Mouse (Mus musculus): ENCODE data around the gene Ric8a.

Ric8a gene

GRCm38 (mm10) chr7:140856785-140857549, at the start of gene Ric8a:
TSS of gene Ric8a (plus strand) at chr7:140856957.
- DNase-seq (ENCODE audit: low spot score), result peak; percentile 90

DNA sequence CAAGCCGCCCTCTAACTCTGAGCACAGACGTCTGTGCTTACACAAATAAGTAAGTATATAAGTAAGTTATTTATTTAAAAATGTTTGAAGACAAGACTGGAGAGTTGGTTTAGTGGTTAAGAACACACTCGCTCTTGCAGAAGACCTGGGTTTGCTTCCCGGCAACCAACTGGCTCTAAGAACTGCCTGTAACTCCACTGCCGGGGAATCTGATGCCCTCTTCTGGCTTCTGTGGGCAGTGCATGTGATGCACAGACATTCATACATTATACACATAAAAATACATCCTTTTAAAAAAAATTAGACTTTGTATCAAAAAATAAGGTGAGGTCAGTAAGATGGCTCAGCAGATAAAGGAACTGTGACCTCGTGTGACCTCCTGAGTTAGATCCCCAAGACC, 46.3 kb upstream of the Ric8a start:
- DNase-seq (ENCODE audit: low spot score), result no peak

DNA sequence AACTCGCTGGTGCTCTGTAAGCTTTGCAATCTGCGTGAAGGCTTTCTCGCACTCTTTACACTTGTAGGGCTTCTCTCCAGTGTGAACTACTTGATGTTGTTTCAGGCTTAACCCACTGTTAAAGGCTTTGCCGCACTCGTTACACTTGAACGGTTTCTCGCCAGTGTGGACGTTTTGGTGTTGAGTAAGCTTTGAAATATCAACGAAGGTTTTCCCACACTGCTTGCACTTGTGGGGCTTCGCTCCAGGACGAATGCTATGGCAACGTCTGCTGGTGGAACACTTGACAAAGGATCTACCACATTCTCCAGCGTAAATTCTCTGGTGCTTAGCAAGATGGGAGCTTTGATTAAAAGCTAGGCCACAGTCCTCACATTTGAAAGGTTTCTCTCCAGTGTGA, 45.0 kb upstream of the Ric8a start:
- DNase-seq (ENCODE audit: low spot score), result no peak

DNA sequence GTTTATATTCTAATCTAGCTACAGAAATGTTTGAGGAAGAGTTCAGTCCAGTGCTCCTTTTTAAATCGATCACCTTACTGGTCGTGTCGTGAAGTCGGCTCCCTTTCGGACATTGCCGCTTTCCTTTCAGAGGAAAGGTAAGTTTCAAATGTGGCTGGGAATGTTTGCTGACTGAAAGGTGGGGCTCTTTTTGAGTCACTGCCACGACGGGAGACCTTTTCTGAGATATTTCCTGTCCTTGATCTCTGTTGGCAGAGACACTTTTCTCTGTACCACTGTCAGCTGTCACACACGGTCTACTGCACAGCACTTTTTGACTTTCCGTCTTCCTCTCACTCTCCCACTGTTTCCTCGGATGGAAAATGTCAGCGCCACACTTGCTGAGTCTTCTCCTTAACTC, 43.9 kb upstream of the Ric8a start:
- DNase-seq (ENCODE audit: low spot score), result no peak

- peak; percentile 22 for DNase-seq (ENCODE audit: low spot score)
These were observed 36.6 kb upstream of the Ric8a start for GRCm38 (mm10) chr7:140820173-140820572.

GRCm38 (mm10) chr7:140821305-140821652, 35.5 kb upstream of the Ric8a start:
- no peak for DNase-seq (ENCODE audit: low spot score)

- DNase-seq (ENCODE audit: low spot score), result peak; percentile 95
These were observed 35.0 kb upstream of the Ric8a start, which contains the start of gene Zfp941 for GRCm38 (mm10) chr7:140821653-140822329. TSS of gene Zfp941 (minus strand) at chr7:140822178.

GRCm38 (mm10) chr7:140822731-140823130, 34.0 kb upstream of the Ric8a start:
- no peak for DNase-seq (ENCODE audit: low spot score)

DNA sequence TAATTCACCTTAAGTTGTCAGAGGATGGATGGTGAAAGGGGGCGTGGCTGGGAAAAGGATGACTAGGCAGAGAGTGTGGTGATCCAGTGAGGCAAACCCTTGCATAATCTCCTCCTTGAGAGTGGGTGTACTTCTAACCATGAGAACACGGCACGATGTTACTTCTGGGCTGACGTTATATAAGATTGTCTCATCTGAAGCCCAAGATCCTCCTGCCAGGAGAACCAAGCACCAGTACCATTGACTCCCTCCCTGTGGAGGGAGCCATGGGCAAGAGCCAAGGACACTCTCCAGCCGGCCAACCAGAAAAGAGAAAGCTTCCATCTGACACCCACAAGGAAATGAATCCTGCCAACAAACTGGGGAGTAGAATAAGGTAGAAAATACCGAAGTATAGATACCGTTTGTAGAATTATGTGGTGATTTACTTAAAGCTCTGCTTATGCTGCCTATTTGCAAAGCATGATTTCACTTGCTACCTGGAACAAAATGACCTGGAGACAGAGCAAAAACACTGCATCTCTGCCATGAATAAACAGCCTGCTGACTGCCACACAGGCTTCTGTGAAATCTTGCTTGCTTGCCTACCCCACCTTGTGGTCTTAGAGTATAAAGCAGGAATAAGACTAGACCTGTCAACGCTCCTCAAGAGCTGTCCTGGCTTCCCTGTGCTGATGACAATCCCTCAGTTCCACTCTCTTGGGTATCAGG, 28.4 kb upstream of the Ric8a start:
- DNase-seq (ENCODE audit: low spot score), result peak; percentile 76

DNA sequence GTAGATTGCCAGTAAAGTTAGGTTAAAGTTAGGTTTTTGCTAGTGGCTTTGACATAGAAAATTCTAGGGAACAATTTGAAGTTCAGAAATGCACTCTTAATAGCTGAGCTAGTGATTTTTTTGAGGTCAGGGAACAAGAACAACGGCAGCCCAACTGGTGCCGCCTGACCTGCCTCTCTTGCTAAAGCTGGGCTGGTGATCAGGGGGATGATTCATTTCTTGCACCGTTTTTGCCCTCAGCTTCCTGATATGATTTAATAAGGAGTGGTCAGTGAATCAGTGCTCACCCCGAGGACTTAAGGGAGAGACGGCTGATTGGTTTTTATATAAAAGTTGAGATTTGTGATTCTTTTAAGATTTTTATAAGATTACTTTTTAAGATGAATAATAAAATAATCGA, 25.3 kb upstream of the Ric8a start:
- DNase-seq (ENCODE audit: low spot score), result no peak

DNA sequence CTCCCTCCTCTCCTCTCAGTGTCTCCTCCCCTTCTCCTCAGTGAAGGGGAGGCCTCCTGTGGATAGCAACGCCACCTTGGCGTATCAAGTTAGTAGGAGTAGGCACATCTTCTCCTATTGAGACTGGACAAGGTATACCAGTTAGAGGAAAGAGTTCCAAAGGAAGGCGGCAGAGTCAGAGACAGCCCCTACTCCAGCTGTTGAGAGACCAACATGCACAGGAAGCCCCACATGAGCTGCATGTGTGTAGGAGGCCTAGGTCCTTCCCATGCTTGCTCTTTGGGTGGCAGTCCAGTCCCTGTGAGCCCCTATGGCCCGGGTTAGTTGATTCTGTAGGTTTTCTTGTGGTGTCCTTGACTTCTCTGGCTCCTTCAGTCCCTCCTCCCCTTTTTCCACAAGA, 23.4 kb upstream of the Ric8a start:
- no peak for DNase-seq (ENCODE audit: low spot score)

GRCm38 (mm10) chr7:140834968-140835757, 21.6 kb upstream of the Ric8a start, which contains the start of gene Urah:
TSS of gene Urah (plus strand) at chr7:140835018.
- DNase-seq (ENCODE audit: low spot score), result no peak

DNA sequence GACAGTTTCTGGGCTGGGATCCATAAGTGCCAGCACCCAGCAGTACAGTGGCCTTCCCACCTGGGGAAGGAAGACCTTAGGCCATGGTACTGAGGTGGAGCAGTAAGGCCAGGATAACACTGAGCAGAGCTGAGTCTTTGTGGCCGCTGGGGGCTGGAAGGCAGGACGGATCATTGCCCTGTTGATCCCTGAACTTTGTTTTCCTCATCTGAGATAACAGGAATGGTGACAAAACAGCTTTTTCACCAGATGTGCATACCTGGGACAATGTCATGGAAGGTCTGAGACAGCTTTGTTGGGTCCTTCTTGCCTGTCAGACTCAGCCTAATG, 21.0 kb upstream of the Ric8a start:
- no peak for DNase-seq (ENCODE audit: low spot score)

- DNase-seq (ENCODE audit: low spot score), result no peak
These were observed 20.3 kb upstream of the Ric8a start for GRCm38 (mm10) chr7:140836243-140837115.

GRCm38 (mm10) chr7:140839556-140839955, 17.2 kb upstream of the Ric8a start:
- no peak for DNase-seq (ENCODE audit: low spot score)

DNA sequence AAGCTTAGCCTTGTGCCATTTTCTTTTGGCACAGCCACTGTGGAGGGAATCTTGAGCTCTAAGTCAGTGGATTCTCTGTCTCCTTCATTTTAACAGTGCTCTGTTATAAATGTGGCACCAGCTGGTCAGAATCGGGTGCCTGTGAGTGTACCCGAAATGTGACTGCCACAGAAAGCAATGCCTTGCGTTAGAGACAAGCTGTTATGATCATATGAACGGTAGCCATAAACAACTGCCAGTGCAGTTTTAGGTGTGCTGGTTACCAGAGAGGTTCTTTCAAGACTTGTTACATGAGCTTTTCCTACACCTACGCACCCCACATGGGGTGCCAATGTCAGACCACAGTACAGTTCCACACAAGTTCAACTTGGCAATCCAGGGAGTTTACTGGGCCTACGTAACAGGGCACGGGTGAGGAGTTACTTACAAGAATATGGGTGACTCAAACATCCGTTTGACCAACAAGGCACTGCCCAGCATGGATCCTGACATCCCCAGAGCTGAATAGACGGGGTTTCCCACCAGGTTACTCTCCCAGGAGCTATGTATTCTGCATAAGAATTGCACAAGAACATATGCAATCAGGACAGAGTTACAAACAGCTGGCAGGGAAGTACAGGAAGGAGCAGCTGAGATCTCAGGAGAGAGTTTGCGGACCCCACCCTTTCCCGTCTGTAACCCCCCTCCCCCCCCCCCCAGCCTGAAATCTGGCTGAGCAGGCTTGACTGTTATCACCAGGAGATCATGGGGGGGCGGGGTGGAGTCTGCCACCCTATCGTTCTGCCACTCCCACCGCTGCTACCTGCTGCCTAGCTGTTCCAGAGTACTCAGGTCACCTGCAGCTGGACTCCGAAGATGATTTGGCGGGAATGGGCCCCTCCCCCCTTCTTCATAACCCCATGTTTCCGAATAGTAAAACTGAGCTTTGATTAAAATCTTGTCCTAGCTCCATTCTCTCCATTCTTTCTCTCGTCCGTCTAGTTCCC, 15.7 kb upstream of the Ric8a start:
- no peak for DNase-seq (ENCODE audit: low spot score)

DNA sequence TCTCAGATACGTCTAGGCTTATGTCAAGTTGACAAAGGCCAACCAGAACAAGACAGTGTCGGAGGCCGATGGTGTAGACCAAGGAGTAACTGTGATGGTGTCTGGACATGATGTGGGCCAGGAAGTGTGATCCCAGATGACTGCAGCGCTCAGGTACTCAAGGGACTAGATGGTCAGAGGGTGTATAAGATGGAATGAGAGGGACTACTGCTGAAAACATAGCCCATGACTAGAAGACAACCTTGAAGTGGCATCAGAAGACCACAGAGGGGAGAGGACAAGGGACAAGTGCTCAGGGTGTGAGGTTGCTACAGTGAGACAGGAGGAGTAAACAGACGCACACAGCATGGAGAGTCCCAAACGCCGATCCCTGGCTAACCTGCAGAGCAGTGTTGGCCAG, 13.0 kb upstream of the Ric8a start:
- no peak for DNase-seq (ENCODE audit: low spot score)

DNA sequence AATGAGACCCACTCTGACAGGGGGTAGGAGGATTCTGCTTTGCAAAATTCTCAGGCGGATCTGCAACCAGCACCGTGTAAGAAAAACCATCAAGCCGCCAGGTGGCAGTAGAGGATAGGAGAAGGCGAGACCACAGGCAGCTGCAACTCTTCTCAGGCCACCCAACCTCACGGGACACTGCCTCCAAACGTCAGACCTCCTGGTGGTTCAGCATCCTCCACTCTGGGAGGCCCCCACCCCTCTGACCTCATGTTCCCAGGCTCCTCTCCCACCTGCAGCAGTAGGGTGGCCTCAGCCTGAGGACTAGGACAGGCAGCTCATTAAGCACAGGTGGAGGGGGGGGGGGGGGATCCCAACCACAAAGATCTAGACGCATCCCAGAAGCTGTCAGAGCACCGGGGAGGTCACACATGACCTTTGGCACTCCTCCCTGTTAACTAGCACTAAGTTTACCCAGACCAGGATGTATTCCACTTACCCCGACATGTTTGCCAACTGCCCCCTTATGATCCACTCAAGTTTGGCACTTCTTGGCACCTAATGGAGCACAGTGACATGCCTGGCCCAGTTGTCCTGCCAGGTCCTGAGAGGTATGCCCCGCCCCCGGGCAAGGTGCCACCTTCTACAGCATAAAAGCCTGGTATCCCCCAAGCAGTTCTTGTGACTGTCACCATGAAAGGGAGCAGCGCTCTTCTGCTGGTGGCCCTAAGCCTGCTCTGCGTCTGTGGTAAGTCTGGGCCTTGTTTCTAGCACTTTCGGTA, 11.7 kb upstream of the Ric8a start, which contains the start of gene Scgb1c1:
TSS of gene Scgb1c1 (plus strand) at position 643 of the 761 bp plus-strand sequence.
- DNase-seq (ENCODE audit: low spot score), result peak; percentile 89

- DNase-seq (ENCODE audit: low spot score), result no peak
These were observed 11.1 kb upstream of the Ric8a start for GRCm38 (mm10) chr7:140845683-140846082.

Data from MN1 (cell line).